Mouse (Mus musculus) lung, embryonic 15.5 days (tissue): ENCODE measurements around the gene Cul5. TPM values are rescaled to one million over a fixed set of nuclear protein-coding genes. Genes with fewer than 3 reads are reported as not detected.

Source experiments
- ATAC-seq: fragments of 200-750 bp; cut with Nextera tagmentation; 2 replicates; pipeline ENCODE4 v1.8.0; 2017; ENCODE audit warnings: moderate number of reproducible peaks, borderline replicate concordance; ENCODE audit not compliant: low FRiP score, low TSS enrichment; ENCODE audit errors: extremely low read depth
- H3K27ac ChIP-seq: fragments of 300-500 bp; sonication (generic); 2 replicates; pipeline ENCODE4 v1.5.1; 2015; ENCODE audit warnings: moderate library complexity, mild to moderate bottlenecking, inconsistent platforms
- H3K27me3 ChIP-seq: fragments of 300-500 bp; sonication (generic); 2 replicates; pipeline ENCODE4 v1.6.1; 2015; ENCODE audit warnings: inconsistent platforms
- H3K36me3 ChIP-seq: fragments of 300-500 bp; sonication (generic); 2 replicates; pipeline ENCODE4 v1.6.1; 2015; ENCODE audit warnings: inconsistent platforms
- H3K4me1 ChIP-seq: fragments of 300-500 bp; sonication (generic); 2 replicates; pipeline ENCODE4 v1.6.1; 2015; ENCODE audit warnings: inconsistent platforms
- H3K4me2 ChIP-seq: fragments of 300-500 bp; sonication (generic); 2 replicates; pipeline ENCODE4 v1.6.1; 2015; ENCODE audit warnings: inconsistent platforms, mild to moderate bottlenecking, moderate library complexity
- H3K4me3 ChIP-seq: fragments of 300-500 bp; sonication (generic); 2 replicates; pipeline ENCODE4 v1.5.1; 2015; ENCODE audit warnings: mild to moderate bottlenecking, inconsistent platforms
- H3K9ac ChIP-seq: fragments of 300-500 bp; sonication (generic); 2 replicates; pipeline ENCODE4 v1.6.1; 2015; ENCODE audit warnings: inconsistent platforms
- H3K9me3 ChIP-seq: fragments of 300-500 bp; sonication (generic); 2 replicates; pipeline ENCODE4 v1.6.1; 2016; ENCODE audit warnings: inconsistent platforms
- WGBS: fragments of 180-500 bp; shearing (Covaris S2); methylation state at CpG from one replicate; pipeline ENCODE4 v1.1.7; 2015; 5-methylcytosine and 5-hydroxymethylcytosine counted together
- polyA plus RNA-seq: library from polyadenylated mRNA; unstranded; fragments of >200 nt; fragmentation: Nextera tagmentation; extraction: Ambion mirVana; gene quantifications from 2 replicates; pipeline ENCODE4 v1.2.1, GENCODE M21; 2015

The Cul5 gene
- polyA plus RNA-seq, 1 experiment from 2014 or later, result 32.0 TPM

DNA sequence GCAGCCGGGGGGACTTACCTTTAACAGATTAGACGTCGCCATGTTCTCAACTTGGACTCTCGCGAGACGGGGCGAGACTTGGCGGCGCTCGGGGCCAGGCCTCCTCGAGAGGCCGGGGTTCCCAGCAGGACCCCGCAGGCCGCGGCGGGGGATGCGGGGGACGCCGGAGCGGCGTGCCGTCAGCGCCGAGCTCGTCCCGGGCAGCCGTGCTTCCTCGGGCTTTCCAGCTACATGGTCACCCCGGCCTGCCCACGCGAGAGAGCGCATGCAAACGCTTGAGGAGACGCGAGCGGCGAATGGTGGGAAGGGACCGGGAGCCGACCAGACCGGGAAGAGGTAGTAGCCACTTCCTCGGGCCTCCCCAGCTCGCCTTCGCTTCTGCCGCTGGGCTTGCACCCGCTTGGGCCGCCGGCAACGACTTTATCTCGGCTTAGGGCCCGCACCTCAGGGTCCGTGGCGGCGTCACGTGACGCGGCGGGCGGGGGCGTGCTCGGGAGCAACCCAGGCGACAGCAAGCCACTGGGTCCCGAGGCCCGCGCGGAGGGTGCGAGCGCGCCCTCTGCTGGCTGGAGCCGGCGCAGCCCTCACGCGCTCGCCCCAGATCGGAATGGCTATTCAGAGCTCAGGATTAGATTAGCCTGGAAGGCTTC, 2.7 kb downstream of the Cul5 start:
- no peaks in the 10 kb centered on the region for H3K9me3 ChIP-seq
- H3K27me3 ChIP-seq, result no peaks in the 10 kb centered on the region
- no peaks in the 10 kb centered on the region for H3K36me3 ChIP-seq
- H3K27ac ChIP-seq, result peak overlapping the region; percentile 92
- H3K4me2 ChIP-seq, result peak overlapping the region; percentile 70
- peak overlapping the region; percentile 66 for H3K4me3 ChIP-seq
- peak overlapping the region; percentile 93 for H3K9ac ChIP-seq
- peak; percentile 99 for ATAC-seq
- WGBS, result under 1% methylated on average over 72 of the region's 74 CpGs
- H3K4me1 ChIP-seq, result peaks cover 15% of the 10 kb centered on the region

DNA sequence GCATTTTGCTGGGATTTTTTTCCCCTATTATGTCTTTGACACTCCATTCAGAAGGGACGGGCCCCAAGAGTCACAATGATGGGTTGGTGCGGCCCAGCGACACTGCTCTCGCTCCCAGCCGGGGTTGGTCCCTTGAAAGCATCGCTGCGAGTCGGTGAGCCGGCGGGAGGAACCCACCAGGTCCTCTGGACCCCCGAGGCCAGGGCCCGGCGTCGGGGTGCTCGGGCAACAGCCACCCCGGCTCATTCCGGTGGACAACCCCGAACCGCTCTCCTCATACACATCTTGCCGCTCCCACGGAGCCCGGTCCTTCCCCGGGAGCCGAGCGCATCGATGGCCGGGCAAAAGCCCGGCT, 3.2 kb downstream of the Cul5 start:
- H3K4me2 ChIP-seq, result peak overlapping the region; percentile 70
- peak overlapping the region; percentile 93 for H3K9ac ChIP-seq
- no peaks in the 10 kb centered on the region for H3K9me3 ChIP-seq
- peak overlapping the region; percentile 92 for H3K27ac ChIP-seq
- no peaks in the 10 kb centered on the region for H3K36me3 ChIP-seq
- H3K27me3 ChIP-seq, result no peaks in the 10 kb centered on the region
- peak; percentile 33; the same call in 1 of the 2 replicates for ATAC-seq
- under 1% methylated on average over 26 of the region's 28 CpGs for WGBS
- peaks cover 15% of the 10 kb centered on the region for H3K4me1 ChIP-seq
- H3K4me3 ChIP-seq, result peak overlapping the region; percentile 66

DNA sequence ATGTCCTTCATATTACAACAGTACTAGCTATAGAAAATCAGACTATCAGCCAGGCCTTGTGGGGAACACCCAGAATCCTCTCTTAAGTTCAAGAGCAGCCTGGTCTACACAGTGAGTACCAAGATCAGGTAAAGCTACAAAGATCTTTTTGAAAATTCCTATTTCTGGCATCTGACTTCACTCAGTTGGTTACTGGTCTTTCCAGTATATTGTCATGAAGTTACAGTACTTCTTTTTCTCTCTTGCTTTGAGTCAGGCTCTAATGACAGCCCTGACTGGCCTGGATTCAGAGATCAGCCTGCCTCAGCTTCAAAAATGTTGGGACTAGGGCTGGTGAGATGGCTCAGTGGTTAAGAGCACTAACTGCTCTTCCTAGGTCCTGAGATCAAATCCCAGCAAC, 4.4 kb downstream of the Cul5 start:
- H3K27me3 ChIP-seq, result no peaks in the 10 kb centered on the region
- H3K9me3 ChIP-seq, result no peaks in the 10 kb centered on the region
- no peak overlapping the region for H3K4me3 ChIP-seq
- peaks cover 15% of the 10 kb centered on the region for H3K4me1 ChIP-seq
- H3K9ac ChIP-seq, result no peak overlapping the region
- H3K27ac ChIP-seq, result no peak overlapping the region
- no peaks in the 10 kb centered on the region for H3K36me3 ChIP-seq
- peak overlapping the region; percentile 70 for H3K4me2 ChIP-seq
- ATAC-seq, result no peak

DNA sequence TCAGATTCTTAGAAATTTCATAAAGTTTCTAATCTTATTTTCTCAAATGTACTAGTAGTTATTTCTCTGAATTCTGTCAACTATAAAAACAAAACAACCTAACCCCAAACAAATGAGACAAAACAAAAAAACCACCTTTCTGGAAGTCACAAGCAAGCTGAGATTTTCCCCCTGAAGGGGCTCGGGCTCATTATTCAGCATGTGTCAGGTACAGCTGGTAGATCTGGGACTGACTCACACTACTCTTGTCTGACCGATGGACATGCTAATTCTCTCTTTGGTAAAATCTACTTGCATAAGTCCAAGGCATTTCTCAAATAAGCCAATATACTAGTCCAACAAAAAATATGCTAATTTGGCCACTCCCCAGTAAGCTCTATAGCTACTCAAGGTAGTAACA, 5.0 kb downstream of the Cul5 start:
- Histone ChIP-seq H3K9ac (no peak overlapping the region), H3K27ac (no peak overlapping the region), H3K4me2 (no peak overlapping the region), H3K4me3 (no peak overlapping the region), H3K27me3 (no peaks in the 10 kb centered on the region), H3K36me3 (no peaks in the 10 kb centered on the region), H3K4me1 (peaks cover 15% of the 10 kb centered on the region), H3K9me3 (no peaks in the 10 kb centered on the region)
- WGBS, result 88% methylated on average over 2 of the region's 2 CpGs
- ATAC-seq, result no peak

DNA sequence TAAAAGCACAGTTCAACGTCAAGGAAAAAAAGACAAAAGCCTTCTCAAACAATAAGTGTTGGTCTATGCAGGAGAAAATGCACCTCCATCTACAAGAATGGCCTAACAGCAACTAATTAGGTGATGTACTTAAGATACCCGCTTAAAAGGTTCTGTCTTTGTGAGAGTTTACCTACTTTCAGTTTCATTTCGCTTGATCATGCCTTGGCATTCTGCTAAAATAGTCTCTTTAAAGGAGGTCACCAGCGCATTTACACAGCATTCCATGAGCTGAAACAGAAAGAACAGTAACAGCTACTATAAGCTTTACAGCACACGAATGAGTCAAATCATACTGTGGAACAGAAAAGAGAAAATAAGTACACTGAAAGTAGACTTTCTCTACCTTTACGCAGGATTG, 35.0 kb downstream of the Cul5 start:
- H3K4me2 ChIP-seq, result no peak overlapping the region
- 90% methylated on average over 6 of the region's 6 CpGs for WGBS
- H3K4me1 ChIP-seq, result no peaks in the 10 kb centered on the region
- no peak for ATAC-seq
- H3K27me3 ChIP-seq, result no peaks in the 10 kb centered on the region
- peaks cover 51% of the 10 kb centered on the region for H3K36me3 ChIP-seq
- no peak overlapping the region for H3K4me3 ChIP-seq
- no peak overlapping the region for H3K9ac ChIP-seq
- no peaks in the 10 kb centered on the region for H3K9me3 ChIP-seq
- no peak overlapping the region for H3K27ac ChIP-seq

DNA sequence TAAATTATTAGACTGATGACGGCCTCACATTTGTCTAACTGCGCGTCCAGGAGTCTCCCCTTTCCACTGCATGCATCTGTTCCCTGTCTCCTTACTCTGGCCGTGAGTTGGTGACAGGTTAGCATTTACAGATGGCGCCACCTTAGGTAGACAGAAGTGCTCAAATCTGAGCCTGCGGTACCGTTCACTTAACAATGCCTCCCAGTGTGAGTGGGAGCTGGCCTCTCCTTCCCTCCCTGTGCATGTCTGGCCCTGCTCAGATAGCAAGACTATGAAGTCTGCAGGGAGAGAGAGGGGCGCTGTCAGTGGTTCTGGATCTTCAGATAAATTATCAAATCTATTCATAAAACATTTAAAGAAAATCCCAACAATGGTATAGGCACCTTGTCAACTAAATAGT, 54.6 kb downstream of the Cul5 start:
- 79% methylated on average over 8 of the region's 8 CpGs for WGBS
- peaks cover 39% of the 10 kb centered on the region for H3K36me3 ChIP-seq
- ATAC-seq, result no peak
- H3K9ac ChIP-seq, result no peak overlapping the region
- no peak overlapping the region for H3K4me3 ChIP-seq
- H3K4me2 ChIP-seq, result no peak overlapping the region
- H3K27me3 ChIP-seq, result no peaks in the 10 kb centered on the region
- H3K9me3 ChIP-seq, result no peaks in the 10 kb centered on the region
- no peaks in the 10 kb centered on the region for H3K4me1 ChIP-seq
- H3K27ac ChIP-seq, result no peak overlapping the region

DNA sequence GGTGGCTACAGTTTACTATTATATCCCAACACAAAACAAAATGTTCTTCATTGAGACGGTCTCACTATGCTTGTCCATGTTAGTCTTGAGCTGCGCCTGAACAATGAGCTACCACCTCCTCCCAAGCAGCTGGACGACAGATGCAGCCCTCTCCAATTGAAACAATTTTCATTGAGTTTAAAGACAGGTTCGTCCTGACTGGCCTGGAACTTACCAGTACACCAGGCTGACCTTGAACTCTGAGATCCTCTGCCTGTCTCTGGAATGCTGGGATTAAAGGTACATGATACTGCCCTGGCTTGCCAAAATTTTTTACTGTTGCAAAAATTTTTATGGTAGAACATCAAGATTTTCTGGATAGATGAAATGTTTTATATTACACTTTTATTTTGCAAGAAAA, 55.5 kb downstream of the Cul5 start:
- H3K4me1 ChIP-seq, result no peaks in the 10 kb centered on the region
- H3K9me3 ChIP-seq, result no peaks in the 10 kb centered on the region
- no peak overlapping the region for H3K4me3 ChIP-seq
- H3K27me3 ChIP-seq, result no peaks in the 10 kb centered on the region
- WGBS, result 81% methylated on average over 4 of the region's 4 CpGs
- H3K36me3 ChIP-seq, result peaks cover 31% of the 10 kb centered on the region
- H3K9ac ChIP-seq, result no peak overlapping the region
- no peak for ATAC-seq
- H3K27ac ChIP-seq, result no peak overlapping the region
- no peak overlapping the region for H3K4me2 ChIP-seq

DNA sequence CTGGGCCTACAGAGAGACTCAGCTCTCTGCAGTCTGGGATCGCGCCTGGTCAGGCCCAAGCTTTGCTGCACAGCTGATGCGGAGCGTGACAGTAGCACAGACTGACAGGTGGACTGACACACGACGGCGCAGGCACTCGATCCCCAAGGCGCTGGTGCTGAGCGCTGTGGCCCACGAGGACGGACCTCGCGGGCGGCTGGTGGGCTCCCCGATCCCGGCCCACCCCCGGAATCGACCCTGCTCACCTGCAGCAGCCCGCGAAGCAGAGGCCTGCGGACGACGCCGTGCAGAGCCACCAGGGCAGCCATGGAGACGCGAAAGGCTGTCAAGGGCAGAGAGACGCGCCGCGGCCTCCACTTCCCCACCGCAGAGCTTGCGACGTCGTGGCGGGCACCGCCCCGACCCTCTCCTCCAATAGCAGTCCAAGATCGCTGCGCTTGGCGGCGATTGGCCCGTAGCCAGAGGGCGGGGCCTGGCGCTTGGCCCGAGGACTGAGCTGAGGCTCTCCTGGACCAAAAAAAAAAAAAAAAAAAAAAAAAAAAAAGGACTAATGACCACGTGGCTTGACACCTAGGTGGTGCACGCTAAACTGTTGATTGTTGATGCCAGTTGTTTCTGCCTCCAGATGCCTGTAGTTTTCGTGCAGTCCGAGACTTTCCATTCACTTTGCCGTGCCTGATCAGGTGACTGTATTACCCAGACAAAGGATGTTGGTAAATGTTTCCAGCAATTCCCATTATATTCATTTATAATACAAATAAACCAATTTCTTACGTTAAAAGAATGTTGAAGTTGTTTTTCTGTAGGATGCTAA, 59.6 kb downstream of the Cul5 start, which contains the start of gene Acat1:
TSS of gene Acat1 (minus strand) at position 415 of the 814 bp plus-strand sequence.
- Histone ChIP-seq H3K4me2 (peak within 1 kb of the TSS; percentile 91), H3K36me3 (peaks cover 2% of the 10 kb centered on the region; the same call in 1 of the 2 replicates), H3K9ac (peak within 1 kb of the TSS; percentile 89), H3K9me3 (no peaks in the 10 kb centered on the region), H3K4me3 (peak within 1 kb of the TSS; percentile 85), H3K27ac (peak within 1 kb of the TSS; percentile 53), H3K27me3 (no peaks in the 10 kb centered on the region), H3K4me1 (peaks cover 6% of the 10 kb centered on the region; the same call in 1 of the 2 replicates)
- peak; percentile 97 for ATAC-seq
- WGBS, result 3% methylated on average over 52 of the region's 52 CpGs

DNA sequence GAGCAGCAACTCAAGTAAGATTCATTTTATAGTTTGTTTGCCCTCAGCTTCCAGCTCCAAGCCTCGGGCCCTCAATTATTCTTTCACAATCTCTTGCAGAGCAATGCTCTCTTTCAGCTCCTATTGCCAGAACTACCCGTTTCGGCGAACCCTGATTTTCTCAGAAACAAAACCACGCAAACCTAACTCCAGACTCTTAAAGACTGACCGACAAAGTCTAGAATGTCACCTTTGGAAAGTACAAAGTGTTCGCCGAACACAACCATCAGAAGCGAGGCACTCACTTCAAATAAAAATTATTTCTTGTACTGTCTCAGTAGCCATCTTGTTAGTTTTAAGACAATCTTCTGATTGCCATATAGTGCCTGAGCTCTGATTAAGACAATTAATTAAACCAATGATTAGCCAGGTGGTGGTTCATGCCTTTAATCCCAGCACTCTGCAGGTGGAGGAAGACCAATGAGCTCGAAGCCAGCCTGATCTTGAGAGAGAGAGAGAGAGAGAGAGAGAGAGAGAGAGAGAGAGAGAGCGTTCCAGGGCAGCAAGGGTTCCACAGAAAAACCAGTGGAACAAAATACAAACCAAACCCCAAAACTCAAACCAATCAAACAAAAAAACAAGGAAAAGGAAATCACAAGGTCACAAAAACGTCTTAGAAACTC, 60.4 kb downstream of the Cul5 start:
- no peaks in the 10 kb centered on the region for H3K27me3 ChIP-seq
- H3K27ac ChIP-seq, result no peak overlapping the region
- H3K4me1 ChIP-seq, result peaks cover 6% of the 10 kb centered on the region; the same call in 1 of the 2 replicates
- peak overlapping the region; percentile 85 for H3K4me3 ChIP-seq
- WGBS, result 68% methylated on average over 12 of the region's 12 CpGs
- H3K9ac ChIP-seq, result peak overlapping the region; percentile 89
- H3K36me3 ChIP-seq, result no peaks in the 10 kb centered on the region
- peak overlapping the region; percentile 91 for H3K4me2 ChIP-seq
- no peaks in the 10 kb centered on the region for H3K9me3 ChIP-seq
- ATAC-seq, result no peak

DNA sequence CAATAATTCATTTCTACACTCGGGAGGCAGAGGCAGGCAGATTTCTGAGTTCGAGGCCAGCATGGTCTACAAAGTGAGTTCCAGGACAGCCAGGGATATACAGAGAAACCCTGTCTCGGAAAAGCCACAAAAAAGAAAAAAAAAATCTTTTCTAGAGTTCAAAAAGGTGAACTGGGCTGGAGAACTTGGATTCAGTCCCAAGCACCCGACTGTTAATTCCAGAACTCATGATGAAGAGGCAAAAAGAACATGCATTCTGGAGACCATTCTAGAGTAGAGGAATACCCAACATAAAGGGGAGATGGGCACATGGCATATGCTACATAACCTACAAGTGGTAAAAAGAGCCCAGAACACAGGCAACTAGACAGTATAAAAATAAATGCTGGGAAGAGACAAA, 62.0 kb downstream of the Cul5 start:
- Histone ChIP-seq H3K27ac (no peak overlapping the region), H3K36me3 (no peaks in the 10 kb centered on the region)

DNA sequence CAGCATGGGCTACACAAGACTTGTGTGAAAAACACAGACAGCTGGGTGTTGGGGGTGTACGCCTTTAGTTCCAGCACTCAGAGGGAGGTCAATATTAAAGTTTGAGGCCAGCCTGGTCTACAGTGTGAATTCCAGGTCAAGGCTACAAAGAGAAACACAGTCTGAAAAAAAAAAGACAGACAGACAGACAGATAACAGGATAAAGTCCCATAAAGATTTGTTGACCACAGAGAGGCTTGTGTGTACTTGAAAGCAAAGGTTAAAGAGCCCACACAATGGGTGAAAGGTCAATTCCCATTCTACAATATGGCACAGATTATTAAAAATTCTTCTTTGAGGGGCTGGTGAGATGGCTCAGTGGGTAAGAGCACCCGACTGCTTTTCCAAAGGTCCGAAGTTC, 62.6 kb downstream of the Cul5 start:
- Histone ChIP-seq H3K36me3 (no peaks in the 10 kb centered on the region), H3K27ac (no peak overlapping the region), H3K9me3 (no peaks in the 10 kb centered on the region), H3K4me2 (no peak overlapping the region), H3K9ac (no peak overlapping the region), H3K27me3 (no peaks in the 10 kb centered on the region), H3K4me3 (no peak overlapping the region), H3K4me1 (peaks cover 12% of the 10 kb centered on the region)
- ATAC-seq, result no peak
- 91% methylated on average over 3 of the region's 3 CpGs for WGBS

More for the DNA sequence above, 62.0 kb downstream of the Cul5 start:
- Histone ChIP-seq H3K4me2 (no peak overlapping the region), H3K4me3 (no peak overlapping the region), H3K27me3 (no peaks in the 10 kb centered on the region), H3K9ac (no peak overlapping the region), H3K4me1 (peaks cover 12% of the 10 kb centered on the region), H3K9me3 (no peaks in the 10 kb centered on the region)
- 85% methylated on average over 4 of the region's 4 CpGs for WGBS
- no peak for ATAC-seq

DNA sequence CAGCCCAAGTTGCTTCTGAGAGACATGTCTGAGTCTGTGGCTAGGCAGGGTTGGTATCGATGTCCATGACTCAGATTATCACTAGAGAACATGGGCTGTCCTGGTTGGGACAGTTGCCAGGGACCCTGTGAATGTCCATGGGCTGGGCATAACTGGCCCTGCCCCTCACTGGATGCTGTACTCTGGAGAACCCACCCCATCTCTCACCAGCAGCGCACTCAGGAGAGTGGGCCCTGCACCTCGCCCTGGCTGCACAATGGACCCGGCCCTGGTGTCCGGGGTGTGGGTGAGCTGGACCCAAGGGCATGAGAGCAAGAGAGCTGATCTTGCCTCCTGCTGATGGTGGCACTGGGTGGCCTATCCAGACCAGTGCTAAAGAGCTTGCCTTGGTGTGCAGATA, 64.9 kb downstream of the Cul5 start:
- H3K27me3 ChIP-seq, result no peaks in the 10 kb centered on the region
- H3K27ac ChIP-seq, result no peak overlapping the region
- H3K9ac ChIP-seq, result no peak overlapping the region
- no peak overlapping the region for H3K4me3 ChIP-seq
- ATAC-seq, result no peak
- no peak overlapping the region for H3K4me2 ChIP-seq
- H3K36me3 ChIP-seq, result no peaks in the 10 kb centered on the region
- H3K4me1 ChIP-seq, result peaks cover 12% of the 10 kb centered on the region
- 85% methylated on average over 5 of the region's 5 CpGs for WGBS
- H3K9me3 ChIP-seq, result no peaks in the 10 kb centered on the region
